Mouse (Mus musculus): ENCODE results near the gene Hhip.
"Not testable (repeated sequence)": the region's sequence is repeated elsewhere in the genome, so short reads cannot be mapped to it uniquely, and the experiment has no call there.

Gene Hhip

DNA sequence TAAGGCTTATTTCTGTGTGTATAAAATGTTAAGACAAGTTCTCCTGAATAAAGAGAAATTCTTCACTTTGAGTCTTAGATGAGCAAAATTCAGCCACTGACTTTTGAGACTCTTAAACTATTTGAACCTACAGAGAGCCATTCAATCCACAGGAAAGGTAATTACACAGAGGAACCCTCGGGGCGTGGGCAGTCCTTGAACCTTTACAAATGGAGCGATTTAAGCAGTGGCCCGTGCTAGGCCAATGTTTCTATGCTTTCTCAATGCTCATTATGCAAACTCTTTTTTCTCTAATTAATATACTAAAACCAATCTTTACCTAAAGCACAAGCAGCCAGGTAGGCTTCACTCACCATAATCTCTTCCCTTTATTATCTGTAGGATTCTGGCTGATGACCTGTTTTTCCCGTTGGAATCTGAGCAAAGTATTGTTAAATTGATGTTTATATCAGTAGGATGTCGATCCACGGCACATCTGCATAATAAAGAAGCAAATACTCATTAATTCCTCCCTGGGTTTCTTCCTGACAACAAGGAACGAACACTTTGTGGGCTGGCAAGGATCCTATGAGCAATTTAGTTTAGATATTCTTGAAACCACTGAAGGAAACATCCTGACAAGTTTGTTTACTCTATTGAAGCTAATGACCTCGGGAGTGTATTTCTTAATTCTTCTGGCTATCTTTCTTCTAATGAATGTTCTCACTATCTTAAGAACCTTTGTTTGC, 65.5 kb downstream of the Hhip start:
- no peak for DNase-seq (ENCODE audit: low spot score in 2 of 2)

DNA sequence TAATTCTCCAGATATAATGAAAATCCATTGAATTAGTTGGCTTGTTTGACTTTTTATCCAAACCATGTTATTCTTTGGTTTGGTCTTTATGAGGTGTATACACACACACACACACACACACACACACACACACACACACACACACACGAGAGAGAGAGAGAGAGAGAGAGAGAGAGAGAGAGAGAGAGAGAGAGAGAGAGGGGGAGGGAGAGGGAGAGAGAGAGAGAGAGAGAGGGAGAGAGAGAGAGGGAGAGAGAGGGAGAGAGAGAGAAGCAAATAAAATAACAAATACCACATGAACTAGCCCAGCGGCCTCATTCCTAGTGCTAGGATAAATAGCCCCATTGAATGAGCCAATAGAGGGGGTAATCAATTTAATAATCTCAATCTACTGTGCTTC, 66.4 kb downstream of the Hhip start:
- not testable (repeated sequence) for DNase-seq (ENCODE audit: low spot score in 2 of 2)

DNA sequence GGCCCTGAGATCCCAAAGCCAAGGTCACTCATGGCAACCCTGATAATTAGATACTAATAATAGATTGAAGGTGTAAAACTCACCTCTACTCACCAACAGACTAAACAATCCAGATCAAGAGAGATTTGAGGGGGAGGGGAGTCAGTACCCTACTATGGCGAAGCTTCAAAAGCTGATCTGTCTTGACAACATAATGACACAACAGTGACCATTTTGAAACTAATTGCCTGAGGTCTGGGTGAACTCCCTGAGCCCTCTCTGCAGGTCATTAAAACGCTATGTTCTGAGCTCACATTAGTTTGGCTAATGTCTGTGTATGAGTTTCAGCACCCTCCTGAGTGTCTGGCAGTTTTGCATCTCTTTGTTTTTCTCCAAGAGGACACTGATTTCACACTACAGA, 72.9 kb downstream of the Hhip start:
- DNase-seq (ENCODE audit: low spot score in 2 of 2), result no peak

DNA sequence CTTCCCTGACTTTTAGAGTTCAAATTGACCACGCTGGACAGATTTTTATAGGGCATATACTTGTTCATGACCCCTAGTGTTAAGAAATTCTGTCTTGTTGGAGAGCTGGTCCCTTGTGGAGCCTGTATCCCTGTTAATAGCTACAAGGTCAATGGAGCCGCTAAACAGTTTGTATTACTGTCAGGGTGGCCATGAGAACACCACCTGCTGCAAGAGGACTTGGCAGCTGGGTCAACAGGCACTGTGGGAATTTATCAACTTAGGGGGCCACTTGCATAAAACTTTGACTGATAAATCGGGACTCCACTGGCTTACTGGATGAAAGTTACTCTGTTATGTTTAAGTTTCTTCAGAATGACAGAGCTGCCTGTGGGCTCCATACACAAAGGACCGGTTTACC, 75.7 kb downstream of the Hhip start:
- no peak for DNase-seq (ENCODE audit: low spot score in 2 of 2)

DNA sequence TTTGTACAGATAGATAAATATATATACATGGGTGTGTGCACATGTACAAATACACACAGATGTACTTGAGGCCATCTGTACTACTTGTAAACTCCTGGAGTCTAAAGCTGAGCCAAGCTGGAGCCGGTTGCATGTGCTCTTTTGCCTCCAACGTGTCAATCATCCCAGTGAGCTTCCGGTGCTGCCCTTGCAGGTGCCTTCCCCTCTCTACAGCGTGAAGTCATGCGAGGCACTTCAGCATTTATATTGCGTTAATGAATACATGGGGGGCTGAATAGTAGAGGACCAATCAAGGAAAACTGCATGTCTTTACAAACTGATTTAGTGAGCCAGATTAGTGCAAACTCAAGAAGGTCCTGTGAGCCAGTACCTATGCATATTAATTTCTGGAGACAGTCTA, 91.6 kb downstream of the Hhip start:
- no peak for DNase-seq (ENCODE audit: low spot score in 2 of 2)

DNA sequence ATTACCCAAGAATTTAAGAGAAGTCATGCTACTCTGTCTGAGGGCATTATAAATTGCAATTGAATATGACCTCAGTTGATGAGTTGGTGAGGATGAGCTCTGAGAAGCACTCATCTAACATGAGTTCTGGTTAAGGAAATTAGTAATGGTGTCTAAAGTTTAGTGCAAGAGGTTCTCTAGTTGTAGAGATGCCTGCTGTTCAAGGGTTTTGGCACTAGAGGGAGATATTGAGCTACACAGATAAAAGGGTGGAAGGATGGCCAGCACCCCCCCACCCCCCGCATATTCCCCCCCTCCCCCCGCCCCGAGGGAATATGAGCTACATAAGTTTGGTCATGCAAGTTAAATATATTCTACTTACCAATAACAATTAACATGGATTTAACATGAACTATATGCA, 104.9 kb downstream of the Hhip start:
- DNase-seq (ENCODE audit: low spot score in 2 of 2), result no peak

DNA sequence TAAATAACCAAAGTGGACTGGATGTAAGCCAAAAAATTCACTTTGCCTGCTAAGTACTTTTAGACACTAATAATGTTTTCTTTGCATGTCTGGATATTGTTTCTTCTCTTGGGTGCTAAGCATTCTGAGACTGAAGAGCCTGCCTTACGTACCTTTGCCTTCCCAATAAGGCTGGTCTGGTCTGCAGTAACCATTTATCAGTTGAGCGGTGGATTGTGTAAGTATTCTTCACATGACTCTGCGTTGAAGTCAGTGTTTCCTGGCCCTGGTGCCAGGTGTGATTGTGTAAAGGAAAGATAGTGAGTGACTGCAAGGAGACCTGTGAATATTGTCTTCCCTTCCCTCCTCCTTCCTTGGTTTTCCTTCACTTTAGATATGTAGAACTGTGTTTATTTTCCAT, 107.4 kb downstream of the Hhip start:
- no peak for DNase-seq (ENCODE audit: low spot score in 2 of 2)

DNA sequence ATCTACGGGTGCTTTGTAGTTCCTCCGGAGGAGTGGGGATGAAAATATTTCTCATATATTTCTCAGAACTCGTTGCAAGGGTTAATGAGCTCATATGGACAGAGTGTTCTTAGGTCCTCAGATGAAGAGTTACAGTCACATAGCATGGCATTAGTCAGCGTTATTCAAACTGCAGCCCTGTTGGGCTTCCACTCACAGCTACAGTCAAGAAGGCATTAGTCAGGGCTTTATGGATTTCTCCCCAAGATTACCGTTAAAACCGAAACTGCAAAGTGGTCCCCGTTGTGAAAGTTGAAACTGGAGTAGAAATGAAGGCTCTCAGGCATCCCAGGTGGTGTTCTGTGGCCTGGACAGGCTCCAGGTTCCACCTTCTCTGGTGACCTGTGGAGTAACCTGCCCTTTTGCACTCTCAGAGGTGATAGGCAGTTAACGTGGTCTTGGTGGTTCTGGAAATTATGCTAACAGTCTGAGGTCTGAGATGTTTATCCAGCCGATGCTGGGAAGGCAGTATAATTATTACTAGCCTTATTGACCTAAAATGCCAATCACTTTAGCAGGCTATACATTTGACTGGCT, 112.2 kb downstream of the Hhip start:
- DNase-seq (ENCODE audit: low spot score in 2 of 2), result no peak

DNA sequence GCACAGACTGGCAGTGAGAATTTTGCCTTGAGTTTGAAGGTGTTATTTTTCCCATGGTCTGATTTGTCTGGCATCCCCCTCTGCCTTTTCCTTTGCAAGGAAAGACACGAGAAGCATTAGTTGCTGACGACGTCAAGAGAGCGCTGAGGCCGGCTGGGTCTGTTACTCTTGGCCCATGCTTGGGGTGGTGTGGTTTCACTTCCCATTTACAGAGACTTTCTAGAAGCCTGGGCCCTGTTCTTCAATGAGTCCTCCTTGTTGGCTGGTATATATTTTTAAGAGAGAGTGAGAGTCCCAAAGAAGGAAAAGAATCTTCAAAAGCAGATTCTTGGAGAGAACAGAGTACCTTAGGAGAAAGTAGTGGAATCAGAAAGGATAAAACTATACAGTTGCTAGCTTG, 116.7 kb downstream of the Hhip start:
- DNase-seq (ENCODE audit: low spot score in 2 of 2), result no peak

DNA sequence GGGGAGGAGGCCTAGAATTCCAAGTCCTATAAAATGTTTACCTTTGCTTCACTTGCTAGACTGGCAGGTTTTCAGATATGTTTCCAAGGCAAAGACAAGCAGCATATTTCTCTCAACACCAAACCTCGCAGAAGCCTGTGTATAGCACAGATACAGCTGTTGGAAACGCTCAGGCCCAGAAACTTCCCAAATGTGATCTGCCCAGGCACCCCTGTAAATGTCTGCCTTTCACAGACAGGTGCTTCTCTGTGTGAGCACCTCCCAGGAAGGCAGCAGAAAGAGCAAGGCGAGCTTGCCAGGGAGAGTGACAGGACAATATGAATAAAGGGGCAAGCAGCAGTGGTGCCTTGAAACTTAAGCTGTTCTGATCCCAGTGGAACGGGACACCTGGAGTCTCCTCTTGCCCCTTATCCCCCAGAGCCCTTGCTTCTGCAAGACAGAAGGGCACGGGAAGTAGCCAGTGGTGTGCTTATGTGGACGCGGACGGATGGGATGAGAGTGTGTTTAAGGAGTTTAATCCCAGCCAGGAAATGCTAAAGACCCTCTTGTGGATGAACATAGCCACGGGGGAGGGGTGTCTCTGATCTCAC, 120.9 kb downstream of the Hhip start:
- no peak for DNase-seq (ENCODE audit: low spot score in 2 of 2)

DNA sequence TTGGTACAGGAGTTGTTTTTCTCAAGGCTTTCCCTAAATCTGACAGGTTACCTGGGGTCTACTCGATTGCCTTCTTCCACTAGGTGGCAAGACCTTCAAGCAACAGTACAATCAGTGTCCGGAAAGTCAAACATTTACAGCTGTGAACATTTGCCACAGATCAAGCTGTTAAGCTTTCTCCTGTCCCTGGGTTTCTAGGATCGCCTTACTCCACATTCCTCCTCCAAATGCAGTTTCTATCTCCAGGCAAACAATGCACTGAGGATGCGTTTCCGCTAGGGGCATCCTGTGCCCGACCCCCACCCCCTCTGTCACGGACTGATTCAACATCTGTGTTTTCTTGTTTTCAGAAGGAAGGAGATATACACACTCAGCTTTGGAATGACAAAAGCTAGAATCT, 122.0 kb downstream of the Hhip start:
- DNase-seq (ENCODE audit: low spot score in 2 of 2), result no peak

DNA sequence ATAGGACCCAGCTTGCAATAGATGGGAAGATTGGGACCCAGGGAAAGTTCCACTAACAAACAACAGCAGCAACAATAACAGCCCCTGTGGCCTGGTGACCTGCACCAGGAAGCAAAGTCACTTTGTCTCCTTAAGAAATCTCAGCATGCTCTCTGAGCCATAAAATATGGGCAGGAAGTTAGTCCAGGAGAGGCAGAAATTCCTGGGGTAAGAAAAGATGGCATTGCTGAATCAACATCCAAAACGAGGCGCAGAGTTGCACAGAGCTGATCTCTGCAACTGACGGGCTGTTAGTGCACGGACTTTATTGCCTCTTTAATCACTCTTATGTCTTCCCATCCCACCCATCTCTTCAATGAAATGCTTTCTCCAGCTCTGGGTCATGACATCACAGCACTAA, 128.6 kb downstream of the Hhip start:
- DNase-seq (ENCODE audit: low spot score in 2 of 2), result no peak

DNA sequence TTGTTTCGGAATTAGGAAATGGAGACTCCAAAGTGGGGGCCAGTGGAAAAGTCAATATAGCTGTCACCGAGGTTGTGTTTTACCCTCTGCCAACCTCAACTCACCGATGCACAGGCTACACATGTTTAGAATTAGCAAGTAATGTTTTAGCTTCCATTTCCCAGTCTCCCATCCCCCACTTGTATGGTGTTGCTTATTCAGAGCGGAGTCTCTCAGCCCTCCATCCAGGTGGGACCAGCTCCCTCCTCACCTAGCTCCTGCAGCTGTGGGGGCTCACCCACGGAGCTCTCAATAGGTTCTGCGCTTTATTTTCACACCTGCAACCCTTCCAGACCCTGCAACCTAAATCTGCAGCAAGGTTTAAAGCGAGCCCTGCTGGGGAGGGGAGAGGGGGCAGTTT, 140.6 kb downstream of the Hhip start:
- no peak for DNase-seq (ENCODE audit: low spot score in 2 of 2)
